Mouse (Mus musculus): ENCODE data around the gene Amer3. TPM values are rescaled to one million over a fixed set of nuclear protein-coding genes. Genes with fewer than 3 reads are reported as not detected.
"Not testable (repeated sequence)": the region's sequence is repeated elsewhere in the genome, so short reads cannot be mapped to it uniquely, and the experiment has no call there.

Gene Amer3
- total and polyA plus RNA-seq, 2 experiments from 2014 or later = 0.08 TPM; not detected in 1

- WGBS = 66% methylated on average over 2 of the region's 2 CpGs
- no peak for ATAC-seq (ENCODE audit: insufficient read depth, low read depth)
Observed at GRCm38 (mm10) chr1:34613801-34614200, 34.3 kb downstream of the Amer3 start.

GRCm38 (mm10) chr1:34620116-34620515 is 40.7 kb downstream of the Amer3 start:
- not testable (repeated sequence) for H3K27ac ChIP-seq (ENCODE audit: low read depth); H3K9ac ChIP-seq (replicated peaks; ENCODE audit: low read depth, low read length); H3K4me2 ChIP-seq (ENCODE audit: low read depth, low read length); H3K27me3 ChIP-seq (ENCODE audit: control insufficient read depth, insufficient read depth, low read length); H3K9me3 ChIP-seq (replicated peaks; ENCODE audit: control insufficient read depth, low read length); DNase-seq (ENCODE audit: low spot score); H3K4me1 ChIP-seq (ENCODE audit: control insufficient read depth, insufficient read depth); ATAC-seq (ENCODE audit: insufficient read depth, low read depth); H3K36me3 ChIP-seq (replicated peaks; ENCODE audit: control insufficient read depth, insufficient read depth, low read length); H3K4me3 ChIP-seq (ENCODE audit: low read depth, low read length)
- WGBS = 90% methylated on average over 13 of the region's 13 CpGs

More at GRCm38 (mm10) chr1:34613801-34614200, 34.3 kb downstream of the Amer3 start:
- Histone ChIP-seq H3K4me1 (ENCODE audit: control insufficient read depth, insufficient read depth) (no peaks in the 10 kb centered on the region), H3K4me2 (ENCODE audit: low read depth, low read length) (no peak overlapping the region), H3K27me3 (ENCODE audit: control insufficient read depth, insufficient read depth, low read length) (no peaks in the 10 kb centered on the region), H3K4me3 (ENCODE audit: low read depth, low read length) (no peak overlapping the region), H3K9ac (replicated peaks; ENCODE audit: low read depth, low read length) (no peak overlapping the region), H3K27ac (ENCODE audit: low read depth) (no peak overlapping the region), H3K36me3 (replicated peaks; ENCODE audit: control insufficient read depth, insufficient read depth, low read length) (no peaks in the 10 kb centered on the region), H3K9me3 (replicated peaks; ENCODE audit: control insufficient read depth, low read length) (no peaks in the 10 kb centered on the region)
- TF ChIP-seq CTCF (IDR thresholded peaks at IDR 0.05; ENCODE audit: low read depth) (no peak), EP300 (IDR thresholded peaks at IDR 0.05; ENCODE audit: low read depth) (no peak)
- no peak for DNase-seq (ENCODE audit: low spot score)

- 74% methylated on average over 5 of the region's 5 CpGs for WGBS
- not testable (repeated sequence) for H3K4me2 ChIP-seq (ENCODE audit: low read depth, low read length); DNase-seq (ENCODE audit: low spot score); H3K9ac ChIP-seq (replicated peaks; ENCODE audit: low read depth, low read length); H3K27ac ChIP-seq (ENCODE audit: low read depth); H3K9me3 ChIP-seq (replicated peaks; ENCODE audit: control insufficient read depth, low read length); H3K4me1 ChIP-seq (ENCODE audit: control insufficient read depth, insufficient read depth); ATAC-seq (ENCODE audit: insufficient read depth, low read depth); H3K36me3 ChIP-seq (replicated peaks; ENCODE audit: control insufficient read depth, insufficient read depth, low read length); H3K4me3 ChIP-seq (ENCODE audit: low read depth, low read length); H3K27me3 ChIP-seq (ENCODE audit: control insufficient read depth, insufficient read depth, low read length)
Observed at GRCm38 (mm10) chr1:34620761-34621160, 41.3 kb downstream of the Amer3 start.

- Histone ChIP-seq H3K27me3 (ENCODE audit: control insufficient read depth, insufficient read depth, low read length) (no peaks in the 10 kb centered on the region), H3K9ac (replicated peaks; ENCODE audit: low read depth, low read length) (no peak overlapping the region), H3K27ac (ENCODE audit: low read depth) (no peak overlapping the region), H3K36me3 (replicated peaks; ENCODE audit: control insufficient read depth, insufficient read depth, low read length) (no peaks in the 10 kb centered on the region), H3K4me3 (ENCODE audit: low read depth, low read length) (no peak overlapping the region), H3K4me2 (ENCODE audit: low read depth, low read length) (no peak overlapping the region), H3K9me3 (replicated peaks; ENCODE audit: control insufficient read depth, low read length) (no peaks in the 10 kb centered on the region), H3K4me1 (ENCODE audit: control insufficient read depth, insufficient read depth) (no peaks in the 10 kb centered on the region)
- WGBS = 80% methylated on average over 18 of the region's 18 CpGs
- ATAC-seq (ENCODE audit: insufficient read depth, low read depth) (no peak), DNase-seq (ENCODE audit: low spot score) (no peak)
- TF ChIP-seq EP300 (IDR thresholded peaks at IDR 0.05; ENCODE audit: low read depth) = no peak
- TF ChIP-seq CTCF (IDR thresholded peaks at IDR 0.05; ENCODE audit: low read depth) = no peak
Observed at GRCm38 (mm10) chr1:34635711-34636110, 56.3 kb downstream of the Amer3 start.

Other genes with a start within 250 kb of the Amer3 start
- gene Ccdc115, start 140.0 kb upstream of the Amer3 start, total RNA-seq (2014; rRNA removed; ENCODE audit: low replicate concordance) = 29.2 and 30.5 TPM in 2 replicates
- gene Ccdc115, start 140.0 kb upstream of the Amer3 start, polyA plus RNA-seq (2015; fragmentation: Nextera tagmentation; extraction: Ambion mirVana) = 29.7 and 32.4 TPM in 2 replicates
- gene Imp4, start 139.8 kb upstream of the Amer3 start, total RNA-seq (2014; rRNA removed; ENCODE audit: low replicate concordance) = 12.4 and 45.3 TPM in 2 replicates
- 41.6 and 42.5 TPM in 2 replicates for gene Imp4, start 139.8 kb upstream of the Amer3 start, polyA plus RNA-seq (2015; fragmentation: Nextera tagmentation; extraction: Ambion mirVana)
- 4.7 TPM in 1 of 2 replicates, not detected in the other for gene Ptpn18, start 119.9 kb upstream of the Amer3 start, total RNA-seq (2014; rRNA removed; ENCODE audit: low replicate concordance)
- gene Ptpn18, start 119.9 kb upstream of the Amer3 start, polyA plus RNA-seq (2015; fragmentation: Nextera tagmentation; extraction: Ambion mirVana) = 10.7 and 13.8 TPM in 2 replicates
- not detected in 2 replicates for gene Prss39, start 81.2 kb upstream of the Amer3 start, total RNA-seq (2014; rRNA removed; ENCODE audit: low replicate concordance)
- gene Prss39, start 81.2 kb upstream of the Amer3 start, polyA plus RNA-seq (2015; fragmentation: Nextera tagmentation; extraction: Ambion mirVana) = not detected in 2 replicates
- gene Cfc1, start 44.0 kb upstream of the Amer3 start, total RNA-seq (2014; rRNA removed; ENCODE audit: low replicate concordance) = not detected in 2 replicates
- not detected in 2 replicates for gene Cfc1, start 44.0 kb upstream of the Amer3 start, polyA plus RNA-seq (2015; fragmentation: Nextera tagmentation; extraction: Ambion mirVana)
- not detected in 2 replicates for gene Prss40, start 18.7 kb upstream of the Amer3 start, total RNA-seq (2014; rRNA removed; ENCODE audit: low replicate concordance)
- not detected in 2 replicates for gene Prss40, start 18.7 kb upstream of the Amer3 start, polyA plus RNA-seq (2015; fragmentation: Nextera tagmentation; extraction: Ambion mirVana)

All from heart, postnatal 0 days (tissue).